Mouse (Mus musculus) spleen, adult 12 weeks (tissue): ENCODE results near the gene Acsm1.
"Not testable (repeated sequence)": the region's sequence is repeated elsewhere in the genome, so short reads cannot be mapped to it uniquely, and the experiment has no call there.

Experiments
- DNase-seq: peaks from one replicate; pipeline ENCODE4 v3.0.0; 2022; ENCODE audit warnings: low spot score

Acsm1 gene

GRCm38 (mm10) chr7:119606664-119607076 lies at the start of gene Acsm1:
Gene Acsm1 (plus strand): TSS chr7:119607026.
- no peak for DNase-seq

- no peak for DNase-seq
These were observed 46.9 kb upstream of the Acsm1 start for GRCm38 (mm10) chr7:119559789-119560451.

GRCm38 (mm10) chr7:119560452-119560835 lies 46.4 kb upstream of the Acsm1 start:
- DNase-seq: no peak

GRCm38 (mm10) chr7:119561441-119561840 lies 45.4 kb upstream of the Acsm1 start:
- DNase-seq: no peak

GRCm38 (mm10) chr7:119562476-119562875 lies 44.4 kb upstream of the Acsm1 start:
- DNase-seq: not testable (repeated sequence)

GRCm38 (mm10) chr7:119594530-119595107 lies 12.2 kb upstream of the Acsm1 start:
- no peak for DNase-seq

- DNase-seq: no peak
These were observed 11.5 kb upstream of the Acsm1 start for GRCm38 (mm10) chr7:119595306-119595705.

- no peak for DNase-seq
These were observed 10.3 kb upstream of the Acsm1 start for GRCm38 (mm10) chr7:119596536-119596935.

GRCm38 (mm10) chr7:119601195-119601953 lies 5.5 kb upstream of the Acsm1 start:
- no peak for DNase-seq

- no peak for DNase-seq
These were observed 4.9 kb upstream of the Acsm1 start for GRCm38 (mm10) chr7:119601954-119602317.

GRCm38 (mm10) chr7:119604903-119605483 lies 1.8 kb upstream of the Acsm1 start:
- DNase-seq: no peak

- no peak for DNase-seq
These were observed 731 bp upstream of the Acsm1 start for GRCm38 (mm10) chr7:119605926-119606663.

GRCm38 (mm10) chr7:119607796-119608515 lies 1.1 kb downstream of the Acsm1 start:
- DNase-seq: no peak

GRCm38 (mm10) chr7:119616531-119616930 lies 9.7 kb downstream of the Acsm1 start:
- DNase-seq: no peak

GRCm38 (mm10) chr7:119617593-119617992 lies 10.8 kb downstream of the Acsm1 start:
- DNase-seq: no peak

- no peak for DNase-seq
These were observed 11.5 kb downstream of the Acsm1 start for GRCm38 (mm10) chr7:119618209-119618935.

- DNase-seq: no peak
These were observed 13.3 kb downstream of the Acsm1 start for GRCm38 (mm10) chr7:119620157-119620556.

GRCm38 (mm10) chr7:119638773-119639172 lies 31.9 kb downstream of the Acsm1 start:
- DNase-seq: no peak

GRCm38 (mm10) chr7:119642307-119642706 lies 35.5 kb downstream of the Acsm1 start:
- no peak for DNase-seq

- DNase-seq: no peak
These were observed 61.1 kb downstream of the Acsm1 start for GRCm38 (mm10) chr7:119667893-119668292.

- DNase-seq: no peak
These were observed 63.6 kb downstream of the Acsm1 start for GRCm38 (mm10) chr7:119670395-119670794.
